Mouse (Mus musculus): ENCODE data around the gene Slc4a5. TPM values are rescaled to one million over a fixed set of nuclear protein-coding genes. Genes with fewer than 3 reads are reported as not detected.

Slc4a5 gene
- polyA plus RNA-seq, 1 experiment from 2014 or later, result 1.1 TPM

DNA sequence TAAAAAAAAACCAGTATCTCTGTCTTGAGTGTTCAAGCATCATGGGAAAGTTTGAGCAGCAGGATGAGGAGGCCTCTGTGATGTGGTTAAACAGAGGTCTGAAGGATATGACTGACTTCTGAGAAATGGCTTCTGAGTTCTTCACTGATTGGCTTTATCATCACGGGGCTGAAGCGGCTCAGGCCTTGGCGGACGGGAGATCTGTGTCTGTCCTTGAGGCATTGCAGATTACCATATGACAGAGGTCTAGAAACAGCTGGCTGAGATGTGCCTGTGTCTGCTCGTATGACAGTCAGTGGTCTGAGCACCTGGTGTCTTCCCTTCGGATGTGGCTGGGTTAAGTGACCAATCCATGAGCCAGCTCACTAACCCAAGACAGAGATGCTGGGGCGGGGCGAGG lies 92.9 kb downstream of the Slc4a5 start:
- Histone ChIP-seq H3K4me2 (replicated peaks) (no peak overlapping the region), H3K27me3 (no peaks in the 10 kb centered on the region), H3K36me3 (peaks cover 46% of the 10 kb centered on the region), H3K9me3 (no peaks in the 10 kb centered on the region), H3K9ac (no peak overlapping the region), H3K27ac (no peak overlapping the region), H3K4me3 (no peak overlapping the region), H3K4me1 (peaks cover 14% of the 10 kb centered on the region)
- 83% methylated on average over 8 of the region's 8 CpGs for WGBS
- ATAC-seq (ENCODE audit: insufficient number of reproducible peaks, insufficient read depth, low FRiP score, low TSS enrichment), result no peak

DNA sequence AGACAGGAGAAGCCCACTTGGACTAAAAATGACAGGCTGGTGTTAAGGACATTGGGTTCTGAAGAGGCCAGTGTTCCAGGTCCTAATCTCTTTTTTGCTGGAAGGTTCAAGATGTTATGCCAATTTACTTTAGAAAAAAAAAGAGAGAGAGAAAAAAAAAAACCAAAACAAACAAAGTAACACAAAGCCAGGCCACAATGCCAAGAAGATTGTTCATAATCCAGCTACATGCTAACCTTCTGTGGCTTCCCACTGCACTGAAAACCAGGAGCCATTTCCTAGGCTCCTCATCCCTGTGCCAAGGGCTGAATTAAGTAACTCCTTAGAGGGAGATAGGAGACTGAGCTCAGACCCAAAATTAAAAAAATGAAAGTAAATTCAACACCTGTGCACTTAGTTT lies 95.7 kb downstream of the Slc4a5 start:
- no peak overlapping the region for H3K27ac ChIP-seq
- H3K9ac ChIP-seq, result no peak overlapping the region
- peaks cover 14% of the 10 kb centered on the region for H3K4me1 ChIP-seq
- H3K36me3 ChIP-seq, result peaks cover 26% of the 10 kb centered on the region
- H3K4me2 ChIP-seq (replicated peaks), result peak overlapping the region; percentile 81
- no peak overlapping the region for H3K4me3 ChIP-seq
- no peaks in the 10 kb centered on the region for H3K27me3 ChIP-seq
- ATAC-seq (ENCODE audit: insufficient number of reproducible peaks, insufficient read depth, low FRiP score, low TSS enrichment), result no peak
- H3K9me3 ChIP-seq, result no peaks in the 10 kb centered on the region

DNA sequence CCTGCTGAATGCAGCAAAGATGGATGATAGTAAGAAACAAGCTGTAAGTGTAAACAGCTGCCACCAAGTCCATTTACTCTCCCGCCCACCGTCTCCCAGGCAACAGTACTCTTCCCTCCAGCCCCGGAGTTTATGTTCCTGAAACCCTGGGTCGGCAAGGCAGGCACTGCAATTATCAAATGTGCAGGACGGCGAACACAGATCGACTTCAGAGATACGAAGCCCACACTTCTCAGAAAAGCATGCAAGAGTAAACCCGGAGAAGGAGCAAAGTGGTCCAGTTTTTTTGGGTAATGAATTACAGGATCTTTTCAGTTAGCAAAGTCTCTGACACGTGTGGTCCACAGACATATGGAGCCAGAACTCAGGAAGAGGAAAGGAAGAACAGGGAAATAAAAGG lies 96.4 kb downstream of the Slc4a5 start:
- Histone ChIP-seq H3K36me3 (peaks cover 18% of the 10 kb centered on the region), H3K9me3 (no peaks in the 10 kb centered on the region), H3K4me1 (peaks cover 14% of the 10 kb centered on the region), H3K4me2 (replicated peaks) (peak overlapping the region; percentile 81), H3K9ac (0 out of 2 replicates have a peak overlapping the region, but pooled peaks have one; percentile 15), H3K27me3 (no peaks in the 10 kb centered on the region), H3K27ac (no peak overlapping the region), H3K4me3 (peak overlapping the region; percentile 97)
- ATAC-seq (ENCODE audit: insufficient number of reproducible peaks, insufficient read depth, low FRiP score, low TSS enrichment), result no peak
- 4% methylated on average over 10 of the region's 10 CpGs for whole genome bisulfite sequencing

DNA sequence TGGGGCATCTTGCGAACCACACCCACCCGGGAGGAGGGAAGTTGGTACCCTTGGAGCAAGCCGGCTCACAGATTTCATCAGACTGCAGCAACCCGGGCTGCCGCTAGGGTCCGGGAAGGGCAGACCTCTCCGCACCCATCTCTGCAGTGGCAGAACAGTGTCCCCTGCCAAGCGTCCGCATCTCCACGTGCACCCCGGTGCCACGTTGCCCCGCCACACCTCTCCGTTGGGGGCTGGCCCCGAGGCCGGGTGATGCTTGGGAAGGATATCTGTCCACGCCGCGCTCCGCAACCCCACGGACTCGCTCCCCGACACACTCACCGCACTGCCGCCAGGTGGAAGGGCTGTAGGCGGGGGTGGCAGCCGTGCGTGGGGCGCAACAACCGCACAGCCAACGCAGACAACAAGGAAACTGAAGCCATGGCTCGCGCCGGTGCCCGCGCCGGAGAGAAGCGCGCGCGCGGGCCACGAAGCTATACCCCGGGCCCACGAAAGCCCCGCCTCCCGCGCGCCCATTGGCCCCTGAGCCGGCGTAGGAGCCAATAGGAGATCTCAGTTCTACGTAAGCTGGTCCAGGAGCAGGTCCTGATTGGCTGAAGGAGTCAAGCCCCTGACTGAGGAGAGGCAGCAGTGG lies 97.6 kb downstream of the Slc4a5 start:
- peak overlapping the region; percentile 73 for H3K27ac ChIP-seq
- peaks cover 8% of the 10 kb centered on the region; the same call in 1 of the 2 replicates for H3K36me3 ChIP-seq
- under 1% methylated on average over 52 of the region's 52 CpGs for WGBS
- H3K9ac ChIP-seq, result peak overlapping the region; percentile 80
- H3K4me3 ChIP-seq, result peak overlapping the region; percentile 97
- H3K9me3 ChIP-seq, result no peaks in the 10 kb centered on the region
- ATAC-seq (ENCODE audit: insufficient number of reproducible peaks, insufficient read depth, low FRiP score, low TSS enrichment), result peak; percentile 97
- H3K27me3 ChIP-seq, result no peaks in the 10 kb centered on the region
- peaks cover 14% of the 10 kb centered on the region for H3K4me1 ChIP-seq
- H3K4me2 ChIP-seq (replicated peaks), result peak overlapping the region; percentile 81

DNA sequence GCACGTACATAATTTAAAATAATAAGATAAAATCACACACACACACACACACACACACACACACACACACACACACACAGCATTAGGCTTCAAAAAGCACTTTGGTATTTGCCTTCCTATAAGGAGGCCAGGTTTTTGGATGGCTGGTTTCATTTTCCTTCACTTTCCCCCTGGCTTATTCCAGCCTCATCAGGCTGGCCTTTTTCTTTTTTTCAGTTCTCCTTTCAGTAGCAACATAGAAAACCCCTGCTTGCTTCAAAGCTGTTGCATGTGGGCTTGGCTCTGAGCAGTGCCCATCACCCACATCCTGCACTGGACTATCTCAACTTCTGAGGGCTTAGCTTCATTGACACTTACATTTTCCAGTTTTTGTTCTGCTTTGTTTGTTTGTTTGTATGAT lies 102.3 kb downstream of the Slc4a5 start:
- 47% methylated on average over 1 of the region's 1 CpGs for WGBS
- Histone ChIP-seq H3K27me3 (no peaks in the 10 kb centered on the region), H3K9ac (no peak overlapping the region), H3K4me2 (replicated peaks) (no peak overlapping the region), H3K27ac (no peak overlapping the region), H3K4me1 (peaks cover 9% of the 10 kb centered on the region), H3K4me3 (no peak overlapping the region), H3K9me3 (no peaks in the 10 kb centered on the region), H3K36me3 (no peaks in the 10 kb centered on the region)
- ATAC-seq (ENCODE audit: insufficient number of reproducible peaks, insufficient read depth, low FRiP score, low TSS enrichment), result no peak

DNA sequence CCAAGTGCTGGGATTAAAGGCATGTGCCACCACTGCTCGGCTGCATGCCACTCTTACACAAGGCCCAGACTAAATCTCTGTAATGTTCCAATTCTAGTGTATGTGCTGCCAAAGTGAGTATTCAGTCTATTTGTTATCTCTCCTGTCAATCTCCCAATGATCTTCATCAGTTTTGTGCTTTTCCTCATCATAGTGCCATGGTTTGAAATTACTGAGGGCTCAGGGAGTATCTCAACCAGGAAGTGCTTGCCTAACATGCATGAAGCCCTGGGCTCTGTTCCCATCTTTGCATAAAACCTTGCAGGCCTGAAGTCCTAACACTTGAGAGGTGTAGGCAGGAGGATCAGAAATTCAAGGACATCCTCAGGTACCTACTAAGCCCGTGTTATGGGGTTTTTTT lies 103.2 kb downstream of the Slc4a5 start:
- Histone ChIP-seq H3K27me3 (no peaks in the 10 kb centered on the region), H3K4me3 (no peak overlapping the region), H3K9me3 (no peaks in the 10 kb centered on the region), H3K4me1 (peaks cover 12% of the 10 kb centered on the region), H3K4me2 (replicated peaks) (no peak overlapping the region), H3K27ac (no peak overlapping the region), H3K9ac (no peak overlapping the region), H3K36me3 (no peaks in the 10 kb centered on the region)
- 68% methylated on average over 2 of the region's 2 CpGs for WGBS
- no peak for ATAC-seq (ENCODE audit: insufficient number of reproducible peaks, insufficient read depth, low FRiP score, low TSS enrichment)

DNA sequence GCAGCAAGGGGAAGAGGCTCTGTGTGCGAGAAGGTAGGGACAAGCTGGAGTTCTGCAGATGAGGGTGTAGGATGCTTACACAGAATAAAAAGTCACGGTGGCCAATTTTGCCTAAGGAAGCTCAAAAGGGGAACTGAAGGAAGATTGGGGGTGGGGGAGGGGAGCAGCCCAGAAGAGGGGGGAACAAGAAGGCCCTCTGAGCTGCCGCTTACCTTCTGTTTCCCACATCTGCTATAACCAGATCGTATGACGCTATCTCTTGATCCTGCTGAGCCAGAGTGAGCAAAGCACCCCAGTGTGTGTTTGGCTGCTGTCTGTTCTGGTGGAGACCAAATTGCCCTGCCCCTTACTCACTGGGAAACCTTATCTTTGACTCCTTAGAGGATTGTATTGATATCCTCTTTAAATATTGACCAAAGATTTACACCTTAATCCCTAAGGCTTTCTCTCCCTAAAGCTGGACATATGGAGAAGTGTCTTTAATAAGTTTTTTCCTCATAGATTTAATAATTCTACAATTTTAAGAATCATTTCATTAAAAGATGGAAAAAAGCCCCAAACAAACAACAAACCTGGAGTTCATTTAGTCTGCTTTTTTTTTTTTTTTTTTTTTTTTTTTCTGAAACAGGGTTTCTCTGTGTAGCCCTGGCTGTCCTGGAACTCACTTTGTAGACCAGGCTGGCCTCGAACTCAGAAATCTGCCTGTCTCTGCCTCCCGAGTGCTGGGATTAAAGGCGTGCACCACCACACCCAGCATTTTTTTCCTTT lies 104.2 kb downstream of the Slc4a5 start:
- 61% methylated on average over 8 of the region's 8 CpGs for WGBS
- Histone ChIP-seq H3K4me2 (replicated peaks) (no peak overlapping the region), H3K27ac (no peak overlapping the region), H3K4me1 (peaks cover 14% of the 10 kb centered on the region), H3K27me3 (no peaks in the 10 kb centered on the region), H3K36me3 (no peaks in the 10 kb centered on the region), H3K9ac (0 out of 2 replicates have a peak overlapping the region, but pooled peaks have one; percentile 27), H3K4me3 (no peak overlapping the region), H3K9me3 (no peaks in the 10 kb centered on the region)
- ATAC-seq (ENCODE audit: insufficient number of reproducible peaks, insufficient read depth, low FRiP score, low TSS enrichment), result no peak

DNA sequence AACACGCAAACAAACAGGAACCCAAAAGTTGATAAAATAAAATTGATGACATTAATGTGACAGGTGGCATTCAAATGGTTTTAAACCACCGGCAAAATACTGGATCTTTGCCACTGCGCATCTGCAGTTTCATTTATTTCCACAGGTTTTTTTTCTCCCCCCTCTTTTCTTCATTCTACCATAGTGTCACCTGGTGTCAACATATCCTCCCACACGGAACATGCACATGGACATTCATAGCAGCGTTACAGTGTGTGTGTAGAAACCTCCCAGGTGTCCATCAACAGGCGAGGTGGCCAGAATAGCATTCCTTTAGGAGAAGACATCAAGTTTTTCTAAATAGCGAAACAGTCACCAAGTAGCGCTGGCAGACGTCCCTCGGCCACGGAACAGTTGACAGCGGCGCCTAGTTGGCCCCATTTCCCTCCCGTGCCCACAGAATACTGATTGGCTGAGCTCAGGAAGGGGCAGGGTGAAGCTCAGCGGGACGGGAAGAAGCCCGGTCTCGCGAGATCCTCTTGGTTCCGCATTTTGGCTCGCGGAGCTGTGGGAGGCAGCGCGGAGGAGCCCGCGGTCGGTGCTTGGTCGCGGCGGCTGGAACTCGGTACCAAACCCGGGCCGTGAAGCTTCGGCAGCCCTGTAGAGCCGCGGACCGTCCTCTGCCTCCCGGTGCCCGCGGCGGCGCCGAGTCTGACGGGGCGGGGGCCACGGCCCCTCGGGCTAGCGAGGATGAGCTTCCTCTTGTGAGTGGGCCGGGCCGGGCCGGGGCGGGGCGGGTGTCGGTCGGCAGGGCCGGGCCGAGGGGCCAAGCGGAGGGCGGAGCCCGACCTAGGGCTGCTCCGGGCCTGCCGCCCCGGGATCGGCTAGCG lies 106.1 kb downstream of the Slc4a5 start, which contains the start of the genes Mthfd2 and Mob1a:
Gene Mthfd2, minus strand, starts transcription at position 384 of the 869 bp plus-strand sequence.
Gene Mob1a, plus strand, starts transcription at position 492 of the 869 bp plus-strand sequence.
- Histone ChIP-seq H3K36me3 (peaks cover 7% of the 10 kb centered on the region), H3K9me3 (no peaks in the 10 kb centered on the region), H3K4me1 (peaks cover 14% of the 10 kb centered on the region), H3K27me3 (no peaks in the 10 kb centered on the region), H3K9ac (peak within 1 kb of the TSS; percentile 95), H3K4me2 (replicated peaks) (peak within 1 kb of the TSS; percentile 65), H3K27ac (peak within 1 kb of the TSS; percentile 90), H3K4me3 (peak within 1 kb of the TSS; percentile 91)
- WGBS, result 1% methylated on average over 63 of the region's 65 CpGs
- peak; percentile 96 for ATAC-seq (ENCODE audit: insufficient number of reproducible peaks, insufficient read depth, low FRiP score, low TSS enrichment)

DNA sequence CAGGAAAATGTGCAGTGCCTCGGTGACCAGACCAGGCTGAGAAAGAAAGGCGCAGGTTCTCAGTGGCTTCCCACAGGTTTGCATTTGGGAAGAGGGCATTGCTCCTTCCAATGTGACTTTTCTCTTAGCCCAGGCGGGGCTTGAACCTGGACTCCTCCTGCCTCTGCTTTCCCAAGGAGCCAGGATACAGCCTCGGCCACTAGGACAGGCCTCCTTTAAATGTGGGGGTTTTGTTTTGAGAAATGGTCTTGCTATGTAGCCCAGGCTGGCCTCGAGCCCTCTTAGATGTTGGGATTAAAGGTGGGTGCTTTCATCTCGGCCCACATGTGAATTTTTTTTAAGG lies 106.7 kb downstream of the Slc4a5 start:
- ATAC-seq (ENCODE audit: insufficient number of reproducible peaks, insufficient read depth, low FRiP score, low TSS enrichment), result no peak

DNA sequence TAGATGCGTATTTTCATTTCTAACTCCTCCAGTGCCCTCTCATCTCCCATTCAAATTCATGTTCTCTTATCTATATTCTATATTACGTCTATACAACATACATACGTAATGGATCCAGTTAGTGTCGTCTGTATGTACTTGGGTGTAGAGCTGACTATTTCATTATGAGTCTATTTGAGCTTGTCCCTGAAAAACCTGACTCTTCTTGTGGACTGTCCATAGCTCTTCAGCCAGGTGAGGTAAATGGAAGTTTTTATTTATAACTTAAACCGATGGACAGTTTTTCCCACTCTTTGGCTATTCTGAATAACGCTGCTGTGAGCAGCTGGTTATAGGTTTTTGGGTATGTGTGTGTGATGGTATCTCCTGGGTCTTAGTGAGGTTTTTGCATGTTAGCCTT lies 107.1 kb downstream of the Slc4a5 start:
- Histone ChIP-seq H3K4me1 (peaks cover 14% of the 10 kb centered on the region), H3K4me2 (replicated peaks) (peak overlapping the region; percentile 65), H3K9me3 (no peaks in the 10 kb centered on the region), H3K36me3 (peaks cover 17% of the 10 kb centered on the region), H3K4me3 (peak overlapping the region; percentile 91), H3K9ac (peak overlapping the region; percentile 95; the same call in 1 of the 2 replicates), H3K27me3 (no peaks in the 10 kb centered on the region), H3K27ac (no peak overlapping the region)
- ATAC-seq (ENCODE audit: insufficient number of reproducible peaks, insufficient read depth, low FRiP score, low TSS enrichment), result no peak
- WGBS, result 73% methylated on average over 6 of the region's 6 CpGs

More for the DNA sequence above, 106.7 kb downstream of the Slc4a5 start:
- peaks cover 13% of the 10 kb centered on the region for H3K36me3 ChIP-seq
- peaks cover 14% of the 10 kb centered on the region for H3K4me1 ChIP-seq
- peak overlapping the region; percentile 90 for H3K27ac ChIP-seq
- H3K4me2 ChIP-seq (replicated peaks), result peak overlapping the region; percentile 65
- peak overlapping the region; percentile 95 for H3K9ac ChIP-seq
- peak overlapping the region; percentile 91 for H3K4me3 ChIP-seq
- no peaks in the 10 kb centered on the region for H3K27me3 ChIP-seq
- WGBS, result 5% methylated on average over 6 of the region's 6 CpGs
- H3K9me3 ChIP-seq, result no peaks in the 10 kb centered on the region

DNA sequence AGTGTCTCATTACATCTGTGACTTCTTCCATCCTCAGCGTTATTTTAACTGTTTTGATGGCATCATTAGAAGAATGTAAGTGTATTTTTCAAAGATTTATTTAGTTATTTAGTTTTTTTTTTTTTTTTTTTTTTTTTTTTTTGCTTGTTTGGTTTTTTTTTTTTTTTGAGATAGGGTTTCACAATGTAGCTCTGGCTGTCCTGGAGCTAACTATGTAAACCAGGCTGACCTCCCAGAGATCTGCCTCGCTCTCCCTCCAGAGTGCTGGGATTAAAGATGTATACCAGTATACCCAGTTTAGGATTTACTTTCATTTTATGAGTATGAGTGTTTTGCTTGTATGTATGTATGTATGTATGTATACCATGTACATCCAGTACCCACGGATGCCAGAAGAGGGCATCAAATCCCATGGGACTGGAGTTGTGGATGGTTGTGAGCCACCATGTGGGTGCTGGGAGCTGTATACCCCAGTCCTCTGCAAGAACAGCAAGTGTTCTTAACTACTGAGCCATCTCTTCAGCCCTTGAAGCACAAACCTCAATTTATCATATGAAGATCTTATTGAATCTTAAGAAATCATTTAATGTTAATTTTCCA lies 108.1 kb downstream of the Slc4a5 start:
- Histone ChIP-seq H3K36me3 (peaks cover 24% of the 10 kb centered on the region), H3K4me3 (no peak overlapping the region), H3K9me3 (no peaks in the 10 kb centered on the region), H3K4me2 (replicated peaks) (no peak overlapping the region), H3K9ac (no peak overlapping the region), H3K27ac (no peak overlapping the region), H3K27me3 (no peaks in the 10 kb centered on the region), H3K4me1 (peaks cover 14% of the 10 kb centered on the region)
- WGBS, result 84% methylated on average over 3 of the region's 3 CpGs
- no peak for ATAC-seq (ENCODE audit: insufficient number of reproducible peaks, insufficient read depth, low FRiP score, low TSS enrichment)
